Mouse (Mus musculus): Measurements from ENCODE around the gene H2al1f.
"Not testable (repeated sequence)": the region's sequence is repeated elsewhere in the genome, so short reads cannot be mapped to it uniquely, and the experiment has no call there.

DNA sequence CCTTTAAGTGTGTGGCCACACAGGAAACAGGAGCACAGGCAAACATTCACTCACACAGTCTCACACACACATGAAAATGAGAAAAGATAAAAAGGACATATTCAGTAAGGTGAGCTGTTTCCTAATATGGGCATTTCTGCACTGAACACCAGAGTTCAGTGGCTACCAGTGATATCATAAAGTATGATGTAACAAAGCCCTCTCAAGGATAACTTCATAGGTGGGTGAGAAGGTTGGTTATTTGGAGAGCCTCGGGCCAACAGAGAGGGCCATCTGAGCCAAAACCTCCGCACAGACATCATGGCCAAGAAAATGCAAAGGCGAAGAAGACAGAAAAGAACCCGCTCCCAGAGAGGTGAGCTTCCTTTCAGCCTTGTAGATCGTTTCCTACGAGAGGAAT is 6.2 kb downstream of the H2al1f start, which contains the start of gene H2al1h:
- not testable (repeated sequence) for TF ChIP-seq CTCF (IDR thresholded peaks at IDR 0.05; ENCODE audit: control insufficient read depth, insufficient read depth, insufficient replicate concordance, low read depth, low read length); POLR2A (IDR thresholded peaks at IDR 0.05; ENCODE audit: control insufficient read depth, low read depth, low read length)

All from testis, adult 2 months (tissue).